Mouse (Mus musculus): ENCODE data around the gene Slc44a4.

Slc44a4 gene

DNA sequence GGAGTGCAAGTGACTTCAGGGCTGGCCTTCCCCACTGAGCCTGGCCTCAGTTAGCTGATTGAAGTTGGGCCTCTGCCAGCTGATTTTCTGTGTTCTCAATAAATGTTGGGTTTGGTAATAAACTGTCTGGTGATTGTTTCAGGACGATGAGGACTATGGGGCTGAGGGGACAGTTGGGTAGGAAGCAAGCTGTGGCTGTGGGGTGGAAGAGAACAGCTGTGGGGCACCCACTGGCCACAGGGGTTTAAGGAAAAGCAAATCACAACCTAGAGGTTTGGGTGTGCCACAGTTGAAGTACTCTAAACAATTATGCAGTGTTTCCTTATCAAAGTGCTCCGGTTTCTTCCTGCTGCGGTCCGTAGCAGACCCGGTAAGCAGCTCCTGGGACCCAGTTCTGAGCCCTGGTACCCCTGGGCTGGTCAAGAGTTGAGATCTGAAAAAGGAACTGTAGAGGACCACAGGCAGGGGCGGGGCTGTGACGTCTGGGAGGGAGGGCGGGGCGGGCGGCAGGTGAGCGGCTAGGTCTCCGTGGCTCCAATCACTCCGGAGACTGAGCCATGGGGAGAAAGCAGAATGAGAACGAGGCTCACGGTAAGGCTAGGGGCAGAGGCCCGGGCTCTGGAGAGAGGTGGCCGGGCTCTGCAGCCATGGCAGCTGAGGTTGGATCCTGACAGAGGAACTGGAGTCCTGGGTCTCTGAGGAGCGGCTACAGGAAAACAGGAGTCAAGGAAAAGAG, at the start of gene Slc44a4:
TSS of gene Slc44a4 (plus strand) at position 537 of the 736 bp plus-strand sequence.
- DNase-seq (ENCODE audit: low read depth, low spot score) = no peak

DNA sequence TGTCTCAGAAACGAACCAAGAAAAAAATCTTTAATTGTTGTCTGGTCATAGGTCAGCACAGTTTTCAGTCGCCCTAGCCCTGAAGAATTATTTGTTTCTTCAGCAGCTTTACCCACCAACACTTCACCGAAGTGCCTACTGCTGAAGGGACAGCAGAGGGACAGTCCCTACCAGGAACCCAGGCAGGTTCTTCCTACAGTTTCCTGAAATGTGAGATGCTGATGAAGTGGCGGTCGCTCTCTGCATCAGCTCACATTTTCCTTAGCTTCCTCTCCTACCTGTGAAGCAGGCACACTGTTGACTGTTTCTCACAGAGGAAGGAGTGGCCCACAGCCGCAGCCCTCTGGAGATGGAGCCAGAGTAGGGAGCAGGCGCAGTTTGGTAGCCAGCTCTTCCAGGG, 48.3 kb upstream of the Slc44a4 start:
- no peak for DNase-seq (ENCODE audit: low read depth, low spot score)

DNA sequence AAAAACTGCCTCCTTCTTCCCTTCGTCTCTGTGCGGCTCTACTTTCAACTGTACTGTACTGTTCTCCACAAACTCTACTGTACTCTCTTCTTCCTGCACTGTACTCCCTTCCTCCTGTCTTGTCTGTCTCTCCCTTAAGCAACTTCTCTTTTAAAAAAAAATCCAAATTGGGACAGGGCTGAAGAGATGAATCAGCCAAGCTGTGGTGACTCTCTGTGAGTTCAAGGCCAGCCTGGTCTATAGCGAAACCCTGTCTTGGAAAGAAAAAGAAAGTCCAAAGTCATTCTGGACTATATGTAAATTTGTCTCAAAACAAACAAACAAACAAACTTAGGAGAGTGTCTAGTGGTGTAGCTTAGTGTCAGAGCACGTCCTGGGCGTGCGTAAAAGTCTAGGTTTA, 39.9 kb upstream of the Slc44a4 start:
- no peak for DNase-seq (ENCODE audit: low read depth, low spot score)

DNA sequence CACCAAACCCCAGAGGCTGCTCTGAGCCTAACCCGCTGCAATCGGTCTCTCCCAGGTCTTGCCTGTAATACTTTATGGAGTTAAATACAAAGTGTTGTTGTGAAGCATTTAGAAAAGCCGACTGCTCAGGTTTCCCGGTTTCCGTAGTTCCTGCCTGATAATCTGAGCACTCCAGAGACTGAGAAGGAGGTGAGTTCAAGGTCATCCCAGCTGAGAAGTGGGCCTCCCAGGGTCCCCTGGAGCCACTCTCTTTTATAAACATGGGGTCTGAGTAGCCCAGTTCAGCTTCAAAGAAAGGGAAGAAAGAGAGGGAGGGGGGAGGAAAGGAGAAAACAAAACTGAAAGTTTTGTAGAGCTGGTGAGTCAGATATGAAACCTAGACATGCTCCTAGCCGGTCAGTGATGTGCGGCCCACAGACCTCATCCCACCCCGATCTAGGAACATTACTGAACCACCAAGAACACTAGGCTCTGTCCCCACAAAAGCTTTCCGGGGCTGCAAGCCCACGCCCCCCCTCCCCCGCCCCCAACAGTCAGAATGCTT, 34.9 kb upstream of the Slc44a4 start, which contains the start of gene Zbtb12:
TSS of gene Zbtb12 (plus strand) at position 148 of the 544 bp plus-strand sequence.
- DNase-seq (ENCODE audit: low read depth, low spot score) = no peak

DNA sequence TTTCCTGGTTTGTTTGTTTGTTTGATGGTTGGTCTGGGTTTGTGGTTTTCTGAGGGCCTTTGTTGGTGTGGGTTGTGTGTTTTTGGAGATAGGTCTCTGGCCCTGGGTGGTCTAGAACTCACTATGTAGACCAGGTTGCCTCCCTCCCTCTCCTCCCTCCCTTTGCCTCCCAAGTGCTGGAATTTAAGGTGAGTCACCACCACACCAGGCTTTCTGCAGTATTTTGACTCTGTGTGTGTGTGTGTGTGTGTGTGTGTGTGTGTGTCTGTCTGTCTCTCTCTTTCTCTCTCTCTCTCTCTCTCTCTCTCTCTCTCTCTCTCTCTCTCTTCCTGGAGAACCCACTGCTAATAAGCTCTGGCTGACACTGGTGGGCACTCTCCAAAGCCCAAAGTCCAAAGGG, 33.1 kb upstream of the Slc44a4 start:
- DNase-seq (ENCODE audit: low read depth, low spot score) = no peak

DNA sequence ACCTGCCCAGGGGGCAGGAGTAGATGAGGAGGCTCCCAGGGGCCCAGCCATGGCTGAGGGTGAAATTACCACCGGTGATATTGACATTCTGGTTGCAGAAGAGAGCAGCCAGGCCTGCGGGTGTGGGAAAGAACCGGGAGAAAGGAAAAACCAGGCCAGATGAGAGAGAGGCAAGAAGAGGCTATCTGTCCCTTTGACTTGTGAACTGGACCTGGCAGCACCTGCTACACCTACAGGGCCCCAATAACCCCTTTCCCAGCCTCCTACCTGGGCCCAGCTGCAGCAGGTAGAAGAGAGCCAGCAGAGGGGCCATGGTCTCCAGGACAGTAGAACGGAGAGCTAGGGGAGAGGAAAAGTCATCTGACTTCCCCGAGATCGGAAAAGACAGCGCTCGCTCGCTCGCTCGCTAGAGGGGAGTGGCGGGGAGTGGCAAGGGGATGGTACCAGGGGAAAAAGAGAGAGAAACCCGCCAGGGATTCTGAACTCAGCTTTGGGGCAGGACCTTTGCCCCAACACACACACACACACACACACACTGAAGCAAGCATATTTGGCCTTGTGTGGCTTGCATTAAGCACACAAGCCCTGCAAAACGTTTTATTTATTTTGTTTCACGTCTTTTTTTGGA, 32.5 kb upstream of the Slc44a4 start, which contains the start of gene Gm20547:
TSS of gene Gm20547 (minus strand) at position 360 of the 628 bp plus-strand sequence.
- DNase-seq (ENCODE audit: low read depth, low spot score) = no peak

DNA sequence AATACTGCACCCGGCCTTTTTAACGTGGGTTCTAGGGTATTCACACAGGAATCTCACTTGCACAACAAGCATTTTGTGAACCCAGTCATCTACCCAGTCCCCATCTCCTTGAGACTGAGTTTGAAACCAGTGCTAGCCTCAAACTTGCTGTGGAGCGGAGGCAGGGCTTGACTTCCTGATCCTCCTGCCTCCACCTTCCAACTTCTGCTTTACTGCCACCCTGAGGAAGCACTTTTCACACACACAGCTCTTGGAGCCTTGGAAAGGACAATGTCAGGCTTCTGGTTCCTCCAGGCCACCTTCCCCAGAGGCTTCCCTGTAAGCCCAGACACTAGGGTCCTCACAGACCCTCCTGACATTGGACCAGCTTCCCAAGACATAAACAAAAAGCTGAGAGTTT, 30.9 kb upstream of the Slc44a4 start:
- DNase-seq (ENCODE audit: low read depth, low spot score) = no peak

DNA sequence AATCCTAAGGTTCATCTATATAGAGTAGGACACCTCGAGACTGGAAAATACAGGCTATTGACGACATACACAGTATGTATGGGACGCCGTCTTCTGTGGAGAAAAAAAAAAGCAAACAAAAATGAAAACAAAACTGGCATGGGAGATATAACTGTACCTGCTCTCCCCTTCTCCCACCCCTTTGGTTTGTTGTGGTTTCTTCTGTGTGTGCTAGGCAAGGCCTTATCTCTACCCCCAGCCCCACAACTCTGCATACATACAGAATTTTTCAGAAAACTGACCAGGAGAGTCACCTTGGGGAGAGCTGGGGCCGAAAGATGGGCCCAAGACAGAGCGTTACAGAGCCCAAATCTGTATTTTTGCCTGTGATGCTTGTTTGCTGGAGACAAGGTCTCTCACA, 29.6 kb upstream of the Slc44a4 start:
- no peak for DNase-seq (ENCODE audit: low read depth, low spot score)

DNA sequence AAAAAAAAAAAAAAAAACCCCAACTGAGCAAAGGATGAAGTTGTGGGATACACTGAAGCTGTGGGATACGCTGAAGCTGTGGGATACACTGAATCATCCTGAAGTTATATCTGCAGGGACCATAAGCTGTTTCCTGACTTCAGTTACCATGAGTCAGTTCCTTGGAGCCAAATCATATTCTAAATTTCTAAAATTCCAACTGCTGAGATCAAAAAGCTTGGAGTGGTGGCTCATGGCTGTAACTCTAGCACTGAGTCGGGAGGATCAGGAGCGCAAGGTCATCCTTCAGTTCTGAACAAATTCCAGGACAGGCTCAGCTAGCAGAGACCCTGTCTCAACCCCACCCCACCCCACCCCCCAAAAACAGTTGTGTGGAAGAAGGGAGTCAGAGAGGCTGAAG, 28.7 kb upstream of the Slc44a4 start:
- no peak for DNase-seq (ENCODE audit: low read depth, low spot score)

DNA sequence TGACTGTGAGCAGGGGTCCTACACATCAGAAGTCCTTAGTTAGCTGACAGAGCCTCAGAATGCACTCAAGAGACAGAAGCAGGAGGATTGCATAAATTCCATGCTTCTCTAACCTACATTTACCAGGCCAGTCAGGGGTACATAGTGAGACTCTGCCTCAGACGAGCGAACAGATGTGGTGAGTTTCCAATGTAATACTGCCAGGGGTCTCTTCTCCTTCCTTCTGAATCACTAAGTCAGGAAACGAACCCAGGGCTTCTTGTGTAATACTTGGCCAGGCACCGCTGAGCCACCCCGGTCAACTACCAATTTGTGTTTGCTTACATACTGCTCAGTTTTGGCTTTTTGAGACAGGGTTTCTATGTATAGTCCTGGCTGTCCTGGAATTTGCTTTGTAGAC, 26.3 kb upstream of the Slc44a4 start:
- DNase-seq (ENCODE audit: low read depth, low spot score) = no peak

DNA sequence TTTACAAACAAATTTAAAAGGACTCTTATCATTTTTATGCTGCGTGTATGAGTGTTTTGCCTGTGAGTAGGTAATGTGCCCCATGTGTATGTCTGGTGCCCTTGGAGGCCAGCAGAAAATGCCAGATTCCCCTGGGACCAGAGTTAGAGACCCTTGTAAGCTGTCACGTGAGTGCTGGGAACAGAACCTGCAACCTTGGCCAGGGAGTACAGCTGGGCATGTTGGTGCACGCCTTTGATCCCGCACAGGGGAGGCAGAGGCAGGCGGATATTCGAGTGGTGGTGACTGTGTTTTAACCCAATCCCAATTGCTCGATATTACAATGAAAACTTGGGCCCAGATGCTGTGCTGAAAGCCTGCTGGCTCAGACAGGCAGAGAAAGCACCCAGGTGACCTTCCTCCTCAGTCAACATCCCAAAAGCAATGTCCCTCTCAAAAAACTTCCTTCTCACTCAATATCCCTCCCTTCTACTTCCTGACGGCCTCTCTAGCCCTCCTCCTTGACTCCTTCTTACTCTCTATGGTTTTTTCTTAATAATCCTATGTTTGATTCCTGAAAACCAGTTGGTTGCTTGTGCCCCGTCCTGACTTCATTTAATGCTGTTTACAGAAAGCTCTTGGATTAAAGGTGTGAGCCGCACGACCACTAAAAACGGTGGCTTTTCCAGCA, 24.1 kb upstream of the Slc44a4 start:
- peak; percentile 55 for DNase-seq (ENCODE audit: low read depth, low spot score)

DNA sequence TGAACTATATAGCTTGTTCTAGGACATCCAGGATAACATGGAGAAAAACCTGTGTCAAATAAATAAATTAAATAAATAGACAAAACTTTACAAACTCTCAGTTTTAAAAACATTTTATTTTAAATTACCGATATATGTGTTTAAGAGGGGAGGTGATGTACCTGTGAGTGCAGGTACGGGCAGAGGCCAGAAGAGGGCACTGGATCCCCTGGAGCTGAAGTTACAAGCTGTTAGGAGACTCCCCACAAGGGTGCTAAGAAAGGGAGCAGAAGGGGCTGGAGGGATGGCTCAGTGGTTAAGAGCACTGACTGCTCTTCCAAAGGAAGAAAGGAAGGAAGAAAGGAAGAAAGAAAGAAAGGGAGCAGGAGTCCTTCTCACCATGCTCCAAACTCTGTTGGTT, 22.9 kb upstream of the Slc44a4 start:
- DNase-seq (ENCODE audit: low read depth, low spot score) = peak; percentile 73

DNA sequence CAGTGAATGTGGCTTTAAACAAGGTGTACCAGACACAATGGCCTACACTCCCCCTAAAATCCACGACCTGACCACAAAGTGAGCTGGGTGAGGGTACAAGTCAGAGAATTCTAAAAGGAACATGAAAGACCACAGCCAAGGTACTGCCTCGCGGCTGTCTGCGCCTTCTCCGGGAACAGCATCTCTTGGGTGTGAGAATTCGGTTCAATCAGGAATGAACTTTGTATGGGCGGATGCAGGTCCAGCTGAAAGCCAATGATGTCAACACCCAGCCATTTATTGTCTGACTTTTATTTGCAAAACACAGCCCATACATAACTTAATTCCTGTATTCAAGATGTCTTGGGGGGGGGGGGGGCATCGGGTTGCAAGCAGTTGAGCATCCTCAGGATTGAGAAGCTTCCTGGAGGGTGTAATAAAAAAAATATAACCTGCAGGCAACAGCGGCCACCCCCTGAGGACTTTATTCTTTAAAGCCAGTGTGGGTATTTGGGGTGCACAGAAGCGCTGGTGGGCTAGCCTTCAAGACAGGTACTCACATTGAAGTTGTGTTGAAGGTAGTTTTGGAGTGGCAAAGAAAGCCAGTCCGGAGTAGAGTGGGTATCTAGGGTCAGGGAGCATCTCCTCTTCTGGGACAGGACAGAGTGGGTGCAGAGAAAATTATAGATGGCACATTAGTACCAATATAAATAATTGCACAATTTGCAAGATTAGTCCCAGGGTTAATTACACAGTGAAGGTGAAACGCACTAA, 21.0 kb upstream of the Slc44a4 start:
- peak; percentile 71 for DNase-seq (ENCODE audit: low read depth, low spot score)

DNA sequence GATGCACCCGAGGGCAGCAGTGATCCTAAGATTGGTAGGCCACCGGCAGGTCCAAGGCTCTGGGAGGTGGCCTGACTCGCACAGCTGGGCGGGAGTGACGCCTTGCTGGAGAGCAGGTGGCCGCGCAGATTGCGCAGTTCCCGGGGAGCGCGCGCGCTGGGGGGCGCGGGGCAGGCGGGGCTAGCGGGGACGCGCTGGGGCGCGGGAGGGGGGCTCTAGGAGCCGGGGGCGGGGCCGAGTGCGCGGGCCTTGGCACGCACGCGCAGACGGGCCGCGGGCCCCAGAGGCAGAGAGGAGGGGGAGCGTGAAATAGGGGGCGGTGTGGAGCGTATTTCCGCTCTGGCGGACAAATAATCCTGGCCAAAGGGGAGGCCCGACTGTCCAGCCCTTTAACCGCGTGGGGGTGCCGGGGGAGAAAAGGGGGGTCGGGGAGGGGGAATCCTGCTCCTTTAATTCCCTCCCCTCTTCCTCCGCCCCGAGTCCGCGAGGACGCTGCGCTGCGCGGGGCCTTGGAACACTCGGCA, 20.1 kb upstream of the Slc44a4 start:
- DNase-seq (ENCODE audit: low read depth, low spot score) = peak; percentile 94

DNA sequence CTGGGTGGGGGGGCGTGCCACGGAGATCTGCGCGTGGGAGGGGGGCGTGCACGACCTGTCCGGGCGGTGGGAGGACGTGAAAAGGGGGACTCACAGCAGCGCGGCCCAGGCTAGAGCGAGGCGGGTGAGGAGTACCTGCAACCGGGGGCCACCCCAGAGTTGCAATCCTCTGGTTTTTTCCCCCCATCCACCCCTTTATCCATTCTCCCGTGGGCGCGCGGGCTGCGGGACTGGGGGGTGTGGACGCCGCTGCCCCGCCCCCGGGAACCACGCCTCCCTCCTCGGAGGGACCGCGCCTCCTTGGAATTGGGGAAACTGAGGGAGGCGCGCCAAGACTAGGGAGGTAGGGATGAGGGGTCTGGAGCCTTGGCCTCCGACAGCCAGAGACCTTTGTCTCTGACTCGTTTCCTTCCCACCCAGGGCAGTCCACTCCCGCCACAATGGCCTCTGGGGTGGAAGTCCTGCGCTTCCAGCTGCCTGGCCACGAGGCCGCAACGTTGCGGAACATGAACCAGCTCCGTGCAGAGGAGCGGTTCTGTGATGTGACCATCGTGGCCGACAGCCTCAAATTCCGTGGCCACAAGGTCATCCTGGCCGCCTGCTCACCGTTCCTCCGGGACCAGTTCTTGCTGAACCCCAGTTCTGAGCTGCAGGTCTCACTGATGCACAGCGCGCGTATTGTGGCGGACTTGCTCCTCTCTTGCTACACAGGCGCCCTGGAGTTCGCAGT, 19.3 kb upstream of the Slc44a4 start:
- DNase-seq (ENCODE audit: low read depth, low spot score) = peak; percentile 50

DNA sequence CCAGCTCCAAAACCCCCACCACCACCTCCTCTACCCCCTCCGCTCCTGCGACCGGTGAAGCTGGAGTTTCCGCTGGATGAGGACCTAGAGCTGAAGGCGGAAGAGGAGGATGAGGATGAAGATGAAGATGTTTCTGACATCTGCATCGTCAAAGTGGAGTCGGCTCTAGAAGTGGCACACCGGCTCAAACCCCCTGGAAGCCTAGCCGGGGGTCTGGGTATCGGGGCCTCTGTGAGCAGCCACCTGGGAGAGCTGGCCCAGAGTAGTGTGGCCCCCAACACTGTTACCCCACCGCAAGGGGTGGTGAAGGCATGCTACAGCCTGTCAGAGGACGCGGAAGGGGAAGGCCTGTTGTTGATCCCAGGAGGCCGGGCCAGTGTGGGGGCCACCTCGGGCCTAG, 18.5 kb upstream of the Slc44a4 start:
- no peak for DNase-seq (ENCODE audit: low read depth, low spot score)

DNA sequence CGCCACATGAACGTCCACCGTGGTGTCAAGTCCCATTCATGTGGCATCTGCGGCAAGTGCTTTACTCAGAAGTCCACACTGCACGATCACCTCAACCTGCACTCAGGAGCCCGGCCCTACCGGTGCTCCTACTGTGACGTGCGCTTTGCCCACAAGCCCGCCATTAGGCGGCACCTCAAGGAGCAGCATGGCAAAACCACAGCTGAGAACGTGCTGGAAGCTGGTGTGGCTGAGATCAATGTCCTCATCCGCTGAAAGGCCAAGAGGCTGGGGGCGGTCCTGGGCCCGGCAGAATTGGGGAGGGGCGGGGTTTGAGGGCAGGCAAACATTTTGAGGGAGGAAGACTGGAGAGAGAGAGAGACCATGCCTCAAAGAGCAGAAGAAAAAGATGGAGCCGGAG, 17.9 kb upstream of the Slc44a4 start:
- DNase-seq (ENCODE audit: low read depth, low spot score) = peak; percentile 64

DNA sequence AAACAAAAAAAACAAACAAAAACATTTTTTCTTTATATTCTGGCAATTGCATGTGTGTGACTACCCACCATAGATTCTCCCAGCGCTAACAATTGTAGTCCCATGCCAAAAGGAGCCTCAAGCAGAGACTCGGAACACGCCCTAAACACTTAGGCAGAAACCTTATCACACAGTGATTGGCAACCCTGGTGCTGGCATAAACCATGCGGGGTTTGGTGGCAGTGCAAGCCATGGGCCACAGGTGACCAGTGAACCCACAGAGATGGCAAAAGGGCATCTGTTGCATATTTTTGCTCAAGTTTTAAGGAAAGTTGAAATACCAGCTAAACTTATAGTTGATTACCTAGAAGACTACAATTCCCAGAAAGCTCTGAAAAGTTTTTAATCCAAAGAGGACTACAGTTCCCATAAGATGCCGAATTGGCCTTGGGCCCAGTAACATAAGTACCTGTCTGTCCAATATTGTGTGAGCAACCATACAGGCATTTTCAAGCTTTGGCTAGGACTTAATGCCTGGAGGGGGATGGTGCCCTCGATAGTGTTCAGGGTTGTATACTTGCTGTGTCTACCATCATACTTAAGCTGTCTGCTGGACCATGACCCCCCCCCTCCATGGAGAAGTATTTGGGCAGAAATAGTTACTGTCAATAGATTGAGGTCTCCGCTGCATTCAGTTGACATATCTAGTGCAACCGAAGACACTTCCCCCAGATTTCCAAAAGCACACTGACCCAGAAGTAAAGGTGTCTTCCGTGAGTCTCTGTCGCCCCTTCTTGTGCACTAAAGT, 16.7 kb upstream of the Slc44a4 start:
- DNase-seq (ENCODE audit: low read depth, low spot score) = no peak

DNA sequence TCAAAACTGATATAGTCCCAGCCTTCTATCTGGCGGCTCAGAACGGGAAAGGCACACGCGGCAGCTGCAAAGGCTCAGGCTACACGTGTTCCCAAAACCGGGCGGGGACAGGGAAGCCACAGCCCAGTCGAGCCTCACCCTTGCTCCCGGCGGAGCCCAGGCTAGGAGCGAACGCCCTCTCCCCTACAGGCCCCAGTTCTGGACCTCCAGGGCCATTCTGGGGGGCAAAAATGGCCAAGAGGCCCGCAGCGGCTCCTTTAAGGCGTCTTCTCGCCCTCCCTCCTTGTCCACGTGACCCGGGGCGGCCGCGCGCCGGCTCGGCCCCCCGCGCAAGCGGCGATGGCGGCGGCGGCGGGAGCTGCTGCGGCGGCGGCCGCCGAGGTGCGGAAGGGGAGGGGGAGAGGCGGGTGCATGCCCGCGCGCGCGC, 16.1 kb upstream of the Slc44a4 start, which contains the start of the genes C2 and Ehmt2:
TSS of gene C2 (minus strand) at position 106 of the 427 bp plus-strand sequence.
TSS of gene Ehmt2 (plus strand) at position 310 of the 427 bp plus-strand sequence.
- DNase-seq (ENCODE audit: low read depth, low spot score) = peak; percentile 56

DNA sequence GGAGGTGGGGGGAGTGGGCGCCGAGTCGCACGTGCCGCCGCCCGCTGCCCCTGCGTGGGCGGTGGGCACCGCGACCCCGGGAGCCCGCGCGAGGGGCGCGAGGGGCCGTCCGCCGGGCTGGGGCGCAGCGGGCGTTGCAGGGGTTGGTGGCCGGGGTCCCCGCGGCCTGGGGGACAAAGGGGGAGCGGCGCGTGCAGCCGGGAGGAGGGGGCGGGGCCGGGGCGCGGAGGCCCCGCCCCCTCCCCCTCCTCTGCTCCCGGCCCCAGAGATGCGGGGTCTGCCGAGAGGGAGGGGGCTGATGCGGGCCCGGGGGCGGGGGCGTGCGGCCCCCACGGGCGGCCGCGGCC, 15.6 kb upstream of the Slc44a4 start:
- no peak for DNase-seq (ENCODE audit: low read depth, low spot score)

Measured in ES-CJ7 (cell line).